Mouse (Mus musculus): ENCODE measurements around the gene Pou3f3. TPM values are rescaled to one million over a fixed set of nuclear protein-coding genes. Genes with fewer than 3 reads are reported as not detected.

The Pou3f3 gene
- polyA plus RNA-seq, 1 experiment from 2014 or later: 8.8 TPM

GRCm38 (mm10) chr1:42685321-42685960, 10.1 kb upstream of the Pou3f3 start:
- Histone ChIP-seq H3K9ac (ENCODE audit: low read depth, low read length) (no peak overlapping the region; the same call in 1 of the 2 replicates), H3K4me2 (replicated peaks; ENCODE audit: low read depth, low read length) (peak overlapping the region; percentile 55), H3K4me3 (ENCODE audit: low read length) (0 out of 2 replicates have a peak overlapping the region, but pooled peaks have one; percentile 40)

GRCm38 (mm10) chr1:42686194-42687131, 9.1 kb upstream of the Pou3f3 start:
- Histone ChIP-seq H3K27ac (ENCODE audit: low read depth, low read length) (peak overlapping the region; percentile 78; the same call in 1 of the 2 replicates), H3K4me2 (replicated peaks; ENCODE audit: low read depth, low read length) (peak overlapping the region; percentile 47), H3K9ac (ENCODE audit: low read depth, low read length) (peak overlapping the region; percentile 56), H3K4me3 (ENCODE audit: low read length) (peak overlapping the region; percentile 40), H3K9me3 (ENCODE audit: control insufficient read depth, low read length) (no peaks in the 10 kb centered on the region), H3K27me3 (ENCODE audit: control insufficient read depth, insufficient read depth, low read length) (peaks cover 88% of the 10 kb centered on the region), H3K36me3 (ENCODE audit: control insufficient read depth, insufficient read depth, low read length) (no peaks in the 10 kb centered on the region), H3K4me1 (ENCODE audit: control insufficient read depth, insufficient read depth, low read length) (peaks cover 8% of the 10 kb centered on the region; the same call in 1 of the 2 replicates)
- 0% methylated on average over 53 of the region's 53 CpGs for WGBS
- peak; percentile 59 for ATAC-seq (ENCODE audit: low FRiP score, low TSS enrichment)

More at GRCm38 (mm10) chr1:42685321-42685960, 10.1 kb upstream of the Pou3f3 start:
- Histone ChIP-seq H3K27ac (ENCODE audit: low read depth, low read length) (no peak overlapping the region; the same call in 1 of the 2 replicates), H3K27me3 (ENCODE audit: control insufficient read depth, insufficient read depth, low read length) (peaks cover 80% of the 10 kb centered on the region), H3K36me3 (ENCODE audit: control insufficient read depth, insufficient read depth, low read length) (no peaks in the 10 kb centered on the region), H3K9me3 (ENCODE audit: control insufficient read depth, low read length) (no peaks in the 10 kb centered on the region), H3K4me1 (ENCODE audit: control insufficient read depth, insufficient read depth, low read length) (peaks cover 8% of the 10 kb centered on the region; the same call in 1 of the 2 replicates)
- WGBS: 3% methylated on average over 11 of the region's 11 CpGs
- ATAC-seq (ENCODE audit: low FRiP score, low TSS enrichment): no peak

- no peaks in the 10 kb centered on the region for H3K36me3 ChIP-seq (ENCODE audit: control insufficient read depth, insufficient read depth, low read length)
- peak overlapping the region; percentile 40 for H3K4me3 ChIP-seq (ENCODE audit: low read length)
- peaks cover 93% of the 10 kb centered on the region for H3K27me3 ChIP-seq (ENCODE audit: control insufficient read depth, insufficient read depth, low read length)
- H3K9me3 ChIP-seq (ENCODE audit: control insufficient read depth, low read length): no peaks in the 10 kb centered on the region
- under 1% methylated on average over 12 of the region's 12 CpGs for WGBS
- no peak for ATAC-seq (ENCODE audit: low FRiP score, low TSS enrichment)
- peaks cover 8% of the 10 kb centered on the region; the same call in 1 of the 2 replicates for H3K4me1 ChIP-seq (ENCODE audit: control insufficient read depth, insufficient read depth, low read length)
- H3K4me2 ChIP-seq (replicated peaks; ENCODE audit: low read depth, low read length): peak overlapping the region; percentile 47
- H3K27ac ChIP-seq (ENCODE audit: low read depth, low read length): peak overlapping the region; percentile 78; the same call in 1 of the 2 replicates
- peak overlapping the region; percentile 56 for H3K9ac ChIP-seq (ENCODE audit: low read depth, low read length)
These were observed 8.3 kb upstream of the Pou3f3 start for GRCm38 (mm10) chr1:42687271-42687670.

GRCm38 (mm10) chr1:42687756-42688540, 7.6 kb upstream of the Pou3f3 start:
- peaks cover 92% of the 10 kb centered on the region for H3K27me3 ChIP-seq (ENCODE audit: control insufficient read depth, insufficient read depth, low read length)
- no peak for ATAC-seq (ENCODE audit: low FRiP score, low TSS enrichment)
- H3K4me2 ChIP-seq (replicated peaks; ENCODE audit: low read depth, low read length): no peak overlapping the region
- peaks cover 8% of the 10 kb centered on the region; the same call in 1 of the 2 replicates for H3K4me1 ChIP-seq (ENCODE audit: control insufficient read depth, insufficient read depth, low read length)
- H3K4me3 ChIP-seq (ENCODE audit: low read length): no peak overlapping the region
- H3K9ac ChIP-seq (ENCODE audit: low read depth, low read length): no peak overlapping the region
- H3K36me3 ChIP-seq (ENCODE audit: control insufficient read depth, insufficient read depth, low read length): no peaks in the 10 kb centered on the region
- H3K27ac ChIP-seq (ENCODE audit: low read depth, low read length): no peak overlapping the region
- no peaks in the 10 kb centered on the region for H3K9me3 ChIP-seq (ENCODE audit: control insufficient read depth, low read length)
- 3% methylated on average over 7 of the region's 7 CpGs for WGBS

GRCm38 (mm10) chr1:42688541-42689125, 6.9 kb upstream of the Pou3f3 start:
- Histone ChIP-seq H3K4me3 (ENCODE audit: low read length) (no peak overlapping the region), H3K27me3 (ENCODE audit: control insufficient read depth, insufficient read depth, low read length) (peaks cover 94% of the 10 kb centered on the region), H3K36me3 (ENCODE audit: control insufficient read depth, insufficient read depth, low read length) (no peaks in the 10 kb centered on the region), H3K27ac (ENCODE audit: low read depth, low read length) (no peak overlapping the region), H3K9me3 (ENCODE audit: control insufficient read depth, low read length) (no peaks in the 10 kb centered on the region), H3K9ac (ENCODE audit: low read depth, low read length) (no peak overlapping the region), H3K4me1 (ENCODE audit: control insufficient read depth, insufficient read depth, low read length) (peaks cover 8% of the 10 kb centered on the region; the same call in 1 of the 2 replicates), H3K4me2 (replicated peaks; ENCODE audit: low read depth, low read length) (no peak overlapping the region)
- 6% methylated on average over 4 of the region's 4 CpGs for WGBS
- ATAC-seq (ENCODE audit: low FRiP score, low TSS enrichment): no peak

GRCm38 (mm10) chr1:42690024-42690575, 5.5 kb upstream of the Pou3f3 start:
- no peak for ATAC-seq (ENCODE audit: low FRiP score, low TSS enrichment)

GRCm38 (mm10) chr1:42691202-42692170, 4.1 kb upstream of the Pou3f3 start:
- peaks cover 89% of the 10 kb centered on the region for H3K27me3 ChIP-seq (ENCODE audit: control insufficient read depth, insufficient read depth, low read length)
- no peaks in the 10 kb centered on the region for H3K36me3 ChIP-seq (ENCODE audit: control insufficient read depth, insufficient read depth, low read length)
- H3K9me3 ChIP-seq (ENCODE audit: control insufficient read depth, low read length): no peaks in the 10 kb centered on the region
- no peak for ATAC-seq (ENCODE audit: low FRiP score, low TSS enrichment)
- no peak overlapping the region for H3K27ac ChIP-seq (ENCODE audit: low read depth, low read length)
- peak overlapping the region; percentile 10; the same call in 1 of the 2 replicates for H3K4me3 ChIP-seq (ENCODE audit: low read length)
- WGBS: 1% methylated on average over 9 of the region's 9 CpGs
- H3K4me1 ChIP-seq (ENCODE audit: control insufficient read depth, insufficient read depth, low read length): no peaks in the 10 kb centered on the region
- H3K9ac ChIP-seq (ENCODE audit: low read depth, low read length): no peak overlapping the region
- peak overlapping the region; percentile 24 for H3K4me2 ChIP-seq (replicated peaks; ENCODE audit: low read depth, low read length)

More at GRCm38 (mm10) chr1:42690024-42690575, 5.5 kb upstream of the Pou3f3 start:
- Histone ChIP-seq H3K4me2 (replicated peaks; ENCODE audit: low read depth, low read length) (no peak overlapping the region), H3K9me3 (ENCODE audit: control insufficient read depth, low read length) (no peaks in the 10 kb centered on the region), H3K4me1 (ENCODE audit: control insufficient read depth, insufficient read depth, low read length) (no peaks in the 10 kb centered on the region; the same call in 1 of the 2 replicates), H3K4me3 (ENCODE audit: low read length) (no peak overlapping the region), H3K36me3 (ENCODE audit: control insufficient read depth, insufficient read depth, low read length) (no peaks in the 10 kb centered on the region), H3K27me3 (ENCODE audit: control insufficient read depth, insufficient read depth, low read length) (peaks cover 93% of the 10 kb centered on the region), H3K9ac (ENCODE audit: low read depth, low read length) (no peak overlapping the region), H3K27ac (ENCODE audit: low read depth, low read length) (no peak overlapping the region)
- WGBS: 7% methylated on average over 4 of the region's 4 CpGs
